Mouse (Mus musculus): ENCODE results near the gene Fsip1. TPM values are rescaled to one million over a fixed set of nuclear protein-coding genes. Genes with fewer than 3 reads are reported as not detected.

Gene Fsip1
- polyA plus RNA-seq, 1 experiment from 2014 or later, result not detected

DNA sequence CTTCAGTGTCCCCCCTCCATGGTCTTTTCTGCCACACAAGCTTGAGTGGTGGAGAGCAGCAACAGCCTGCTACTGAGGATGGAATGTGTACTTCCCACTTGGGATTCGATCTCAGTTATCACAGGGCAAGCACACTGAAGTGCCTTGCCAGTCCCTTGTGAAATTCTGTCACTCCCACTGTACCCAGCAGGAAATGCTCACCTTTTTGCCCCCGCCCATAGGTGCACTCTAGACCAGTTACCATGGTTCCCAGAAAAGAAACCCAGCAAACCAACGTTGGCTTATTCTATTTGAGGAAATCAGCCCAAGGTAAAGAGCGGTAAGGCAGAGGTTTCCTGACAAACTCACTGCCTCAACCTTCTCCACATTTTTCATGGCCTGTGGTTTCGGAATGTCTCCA is 47.1 kb downstream of the Fsip1 start:
- Histone ChIP-seq H3K27ac (ENCODE audit: poor library complexity, severe bottlenecking) (no peak overlapping the region), H3K4me3 (no peak overlapping the region), H3K9ac (no peak overlapping the region), H3K4me2 (no peak overlapping the region), H3K36me3 (no peaks in the 10 kb centered on the region), H3K9me3 (replicated peaks) (no peaks in the 10 kb centered on the region), H3K27me3 (replicated peaks) (peaks cover 43% of the 10 kb centered on the region), H3K4me1 (replicated peaks) (0 out of 2 replicates have a peak, but pooled peaks cover 6% of the 10 kb centered on the region)
- ATAC-seq (ENCODE audit: insufficient number of reproducible peaks, low FRiP score), result no peak
- 59% methylated on average over 5 of the region's 5 CpGs for WGBS

DNA sequence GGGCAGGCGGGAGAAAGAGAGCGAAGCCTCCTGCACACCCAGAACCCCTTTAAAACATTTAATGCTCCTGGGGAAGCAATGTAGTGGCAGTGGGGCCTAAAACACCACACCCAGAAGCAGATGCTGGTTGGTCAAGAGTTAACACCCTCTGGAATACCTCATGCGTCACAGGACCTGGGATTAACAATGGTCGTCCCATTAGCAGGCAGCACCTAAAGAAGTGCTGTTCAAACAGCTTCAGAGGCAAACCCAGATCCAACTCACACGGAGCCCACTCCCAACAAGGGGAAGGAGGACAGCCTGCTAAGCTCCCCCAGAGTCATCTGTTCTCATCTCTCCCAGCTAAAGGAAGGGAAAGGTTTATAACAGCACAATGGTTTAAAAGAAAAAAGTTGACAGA is 48.1 kb downstream of the Fsip1 start:
- Histone ChIP-seq H3K9ac (no peak overlapping the region), H3K4me2 (no peak overlapping the region), H3K4me3 (no peak overlapping the region), H3K9me3 (replicated peaks) (no peaks in the 10 kb centered on the region), H3K27me3 (replicated peaks) (peaks cover 43% of the 10 kb centered on the region), H3K4me1 (replicated peaks) (peaks cover 12% of the 10 kb centered on the region), H3K27ac (ENCODE audit: poor library complexity, severe bottlenecking) (no peak overlapping the region), H3K36me3 (no peaks in the 10 kb centered on the region)
- no peak for ATAC-seq (ENCODE audit: insufficient number of reproducible peaks, low FRiP score)
- 49% methylated on average over 5 of the region's 5 CpGs for WGBS

DNA sequence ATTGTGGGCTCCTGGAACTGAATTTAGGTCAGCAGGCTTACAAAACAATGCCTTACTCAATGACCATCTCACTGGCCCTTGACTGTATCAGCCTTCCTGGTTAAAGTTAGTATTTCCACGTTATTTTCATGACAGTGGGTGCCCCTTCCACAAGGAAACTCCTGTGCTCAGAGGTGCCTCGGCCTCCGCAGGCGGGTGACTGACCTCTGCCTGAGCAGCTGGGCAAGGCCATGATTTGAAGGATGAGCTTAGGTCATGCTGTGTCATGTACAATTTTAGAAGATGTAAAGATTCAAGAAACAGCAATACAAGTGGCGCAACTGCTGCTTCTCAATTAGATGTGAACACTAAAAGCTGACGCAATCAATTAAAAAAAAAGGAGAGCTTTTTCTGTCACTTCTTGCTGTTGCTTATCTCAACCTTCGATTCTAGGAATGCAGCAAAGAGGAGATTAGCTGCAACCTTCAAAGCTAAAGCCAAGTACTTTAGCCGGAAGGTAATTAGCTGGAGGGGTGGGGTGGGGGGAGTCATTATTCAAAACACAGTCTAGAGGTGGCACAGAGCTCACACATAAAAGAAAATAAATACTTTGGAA is 50.7 kb downstream of the Fsip1 start:
- H3K4me3 ChIP-seq, result no peak overlapping the region
- 31% methylated on average over 8 of the region's 8 CpGs for WGBS
- H3K27me3 ChIP-seq (replicated peaks), result peaks cover 50% of the 10 kb centered on the region
- no peaks in the 10 kb centered on the region for H3K36me3 ChIP-seq
- no peak overlapping the region for H3K27ac ChIP-seq (ENCODE audit: poor library complexity, severe bottlenecking)
- H3K4me2 ChIP-seq, result no peak overlapping the region
- H3K9me3 ChIP-seq (replicated peaks), result no peaks in the 10 kb centered on the region
- ATAC-seq (ENCODE audit: insufficient number of reproducible peaks, low FRiP score), result no peak
- H3K9ac ChIP-seq, result no peak overlapping the region
- H3K4me1 ChIP-seq (replicated peaks), result peaks cover 15% of the 10 kb centered on the region

DNA sequence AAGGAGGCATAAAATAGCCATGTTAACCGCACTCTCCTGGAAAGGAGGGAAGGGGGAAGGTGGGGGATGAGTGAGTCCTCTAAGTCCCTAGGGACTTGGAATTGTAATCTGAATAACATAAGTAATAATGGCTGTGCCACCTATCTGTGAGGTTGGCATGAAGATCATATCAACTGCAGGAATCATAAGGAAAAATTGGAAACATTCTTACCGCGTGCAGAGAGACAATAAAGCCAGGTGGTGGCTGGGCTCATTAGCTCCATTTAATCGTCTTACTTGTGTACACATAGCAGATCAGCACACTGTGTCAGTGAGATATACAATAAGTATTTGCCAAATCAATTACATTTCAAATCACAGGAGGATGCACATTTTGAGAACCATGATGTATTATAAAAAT is 52.1 kb downstream of the Fsip1 start:
- no peak for ATAC-seq (ENCODE audit: insufficient number of reproducible peaks, low FRiP score)
- H3K36me3 ChIP-seq, result no peaks in the 10 kb centered on the region
- peaks cover 15% of the 10 kb centered on the region for H3K4me1 ChIP-seq (replicated peaks)
- no peaks in the 10 kb centered on the region for H3K9me3 ChIP-seq (replicated peaks)
- WGBS, result 86% methylated on average over 4 of the region's 4 CpGs
- H3K27ac ChIP-seq (ENCODE audit: poor library complexity, severe bottlenecking), result no peak overlapping the region
- no peak overlapping the region for H3K9ac ChIP-seq
- H3K27me3 ChIP-seq (replicated peaks), result peaks cover 45% of the 10 kb centered on the region
- H3K4me2 ChIP-seq, result no peak overlapping the region
- H3K4me3 ChIP-seq, result no peak overlapping the region

DNA sequence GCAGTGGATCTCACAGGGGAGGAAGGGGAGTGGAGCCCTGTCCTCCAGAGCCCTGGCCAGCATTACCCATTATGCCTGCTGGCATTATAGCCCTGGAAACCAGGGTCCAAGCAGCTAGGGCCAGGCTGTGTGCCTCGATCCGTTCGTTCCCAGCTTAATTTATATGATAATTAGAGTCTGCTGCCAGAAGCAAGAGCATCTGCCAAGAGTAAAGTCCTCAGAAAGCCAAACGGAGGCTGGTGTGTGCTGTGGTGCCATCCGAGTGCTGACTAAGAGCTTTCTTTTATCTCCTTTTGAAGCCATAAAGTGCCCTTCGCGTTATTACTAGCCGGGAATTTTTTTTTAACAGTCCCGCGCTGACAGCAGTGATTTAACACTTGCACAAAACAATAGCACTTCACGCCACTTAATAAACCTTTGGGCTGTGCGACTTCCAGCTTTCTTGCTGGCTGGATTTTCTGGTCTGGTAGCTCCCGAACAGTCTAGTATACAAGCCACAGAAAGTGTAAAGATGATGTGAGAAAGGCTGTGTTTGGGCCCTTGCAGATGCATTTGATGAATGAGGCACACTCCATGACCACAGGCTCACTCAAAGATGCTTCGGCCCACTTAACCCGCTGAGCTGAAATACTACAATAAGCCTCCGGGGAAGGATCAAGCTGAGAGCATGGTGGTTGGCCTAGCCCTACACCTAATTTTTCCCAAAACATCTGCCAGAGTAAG is 52.9 kb downstream of the Fsip1 start:
- H3K36me3 ChIP-seq, result no peaks in the 10 kb centered on the region
- WGBS, result 24% methylated on average over 16 of the region's 16 CpGs
- peaks cover 15% of the 10 kb centered on the region for H3K4me1 ChIP-seq (replicated peaks)
- peak overlapping the region; percentile 44 for H3K4me2 ChIP-seq
- H3K9me3 ChIP-seq (replicated peaks), result 0 out of 2 replicates have a peak, but pooled peaks cover 2% of the 10 kb centered on the region
- H3K27ac ChIP-seq (ENCODE audit: poor library complexity, severe bottlenecking), result no peak overlapping the region
- H3K27me3 ChIP-seq (replicated peaks), result peaks cover 39% of the 10 kb centered on the region
- no peak overlapping the region for H3K4me3 ChIP-seq
- no peak for ATAC-seq (ENCODE audit: insufficient number of reproducible peaks, low FRiP score)
- no peak overlapping the region for H3K9ac ChIP-seq

DNA sequence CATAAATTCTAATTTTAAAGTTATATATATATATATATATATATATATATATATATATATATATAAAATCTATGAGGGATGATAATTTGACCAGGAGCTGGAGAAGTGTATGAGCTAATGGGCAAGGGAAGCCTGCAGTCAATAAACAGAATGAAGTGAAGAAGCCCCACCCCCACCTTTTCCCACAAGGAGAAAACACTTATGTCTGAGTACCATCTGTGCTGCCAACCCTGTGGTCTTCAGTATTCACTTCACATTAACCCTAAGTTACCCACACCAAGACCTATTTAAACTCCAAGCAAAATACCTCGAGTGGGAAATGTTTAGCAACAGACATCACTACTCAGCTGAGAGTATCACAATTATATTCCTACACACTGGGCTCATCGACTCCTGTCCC is 53.8 kb downstream of the Fsip1 start:
- ATAC-seq (ENCODE audit: insufficient number of reproducible peaks, low FRiP score), result no peak
- H3K9ac ChIP-seq, result no peak overlapping the region

DNA sequence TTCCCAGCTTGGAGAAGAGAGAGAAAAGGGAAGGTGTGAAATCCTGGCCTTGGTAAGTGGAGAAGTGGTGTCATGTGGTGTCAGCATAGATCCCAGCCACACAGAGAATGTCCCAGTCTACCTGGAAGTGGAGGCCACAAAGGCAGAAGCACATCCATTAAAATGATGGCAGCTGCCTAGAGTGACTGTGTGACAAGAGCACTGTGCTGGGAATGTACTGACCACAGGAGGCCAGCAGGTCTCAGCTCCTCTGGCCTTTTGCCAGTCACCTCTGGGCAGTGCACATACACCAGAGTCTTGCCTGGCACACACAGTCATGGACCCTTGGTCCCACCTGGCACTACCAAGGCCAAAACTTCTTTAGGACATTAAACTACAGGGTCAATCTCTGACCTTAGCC is 54.8 kb downstream of the Fsip1 start:
- H3K27me3 ChIP-seq (replicated peaks), result peaks cover 31% of the 10 kb centered on the region

More for the DNA sequence above, 53.8 kb downstream of the Fsip1 start:
- Histone ChIP-seq H3K27me3 (replicated peaks) (peaks cover 38% of the 10 kb centered on the region), H3K36me3 (no peaks in the 10 kb centered on the region), H3K9me3 (replicated peaks) (0 out of 2 replicates have a peak, but pooled peaks cover 3% of the 10 kb centered on the region), H3K4me2 (no peak overlapping the region), H3K4me3 (no peak overlapping the region), H3K27ac (ENCODE audit: poor library complexity, severe bottlenecking) (no peak overlapping the region), H3K4me1 (replicated peaks) (peaks cover 15% of the 10 kb centered on the region)
- WGBS, result 70% methylated on average over 2 of the region's 2 CpGs

DNA sequence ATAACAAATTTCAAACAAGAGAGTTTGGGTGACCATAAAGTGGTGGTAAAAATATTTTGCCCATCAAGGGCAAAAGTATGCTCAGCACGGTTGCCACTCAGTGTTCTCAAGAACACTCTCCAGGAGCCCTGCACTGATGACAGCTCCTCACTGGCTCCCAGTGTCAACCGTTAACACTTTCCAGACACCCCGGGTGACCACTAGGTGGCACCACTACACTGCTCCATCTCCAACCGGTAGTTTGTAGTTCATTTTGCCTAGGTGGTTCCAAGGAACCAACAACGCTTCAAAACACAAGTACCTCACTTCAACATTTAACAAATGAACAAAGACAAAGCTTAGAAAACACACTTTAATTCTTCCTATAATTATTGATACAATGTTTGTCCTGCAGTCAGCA is 56.9 kb downstream of the Fsip1 start:
- peaks cover 18% of the 10 kb centered on the region for H3K27me3 ChIP-seq (replicated peaks)
- peaks cover 9% of the 10 kb centered on the region for H3K4me1 ChIP-seq (replicated peaks)
- no peak overlapping the region for H3K27ac ChIP-seq (ENCODE audit: poor library complexity, severe bottlenecking)
- 9% methylated on average over 5 of the region's 5 CpGs for WGBS
- no peaks in the 10 kb centered on the region for H3K36me3 ChIP-seq
- 0 out of 2 replicates have a peak, but pooled peaks cover 3% of the 10 kb centered on the region for H3K9me3 ChIP-seq (replicated peaks)
- ATAC-seq (ENCODE audit: insufficient number of reproducible peaks, low FRiP score), result no peak
- H3K4me3 ChIP-seq, result no peak overlapping the region
- H3K9ac ChIP-seq, result no peak overlapping the region
- no peak overlapping the region for H3K4me2 ChIP-seq

More for the DNA sequence above, 54.8 kb downstream of the Fsip1 start:
- H3K27ac ChIP-seq (ENCODE audit: poor library complexity, severe bottlenecking), result no peak overlapping the region
- 0 out of 2 replicates have a peak, but pooled peaks cover 3% of the 10 kb centered on the region for H3K9me3 ChIP-seq (replicated peaks)
- no peak overlapping the region for H3K4me2 ChIP-seq
- no peak overlapping the region for H3K9ac ChIP-seq
- no peak overlapping the region for H3K4me3 ChIP-seq
- no peak for ATAC-seq (ENCODE audit: insufficient number of reproducible peaks, low FRiP score)
- peaks cover 15% of the 10 kb centered on the region for H3K4me1 ChIP-seq (replicated peaks)
- no peaks in the 10 kb centered on the region for H3K36me3 ChIP-seq

DNA sequence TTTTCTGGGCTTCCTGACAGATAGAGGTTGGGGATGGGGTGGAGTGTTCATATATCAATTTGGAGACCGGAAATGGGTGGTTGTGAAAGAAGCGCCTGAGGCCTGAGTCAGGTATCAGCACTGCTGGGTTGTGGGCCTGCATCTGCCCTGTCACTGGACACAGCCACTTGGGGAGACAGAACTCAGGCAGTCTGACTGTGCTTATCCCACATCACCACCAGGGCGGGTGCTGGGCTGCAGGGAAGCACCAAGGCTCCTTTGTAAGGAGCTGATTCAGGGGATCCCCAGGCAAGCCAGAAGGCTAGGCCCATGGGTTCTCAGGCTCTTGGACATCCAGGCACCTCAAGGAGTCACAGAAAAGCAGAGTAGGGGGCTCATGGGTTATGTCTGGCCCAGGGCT is 59.8 kb downstream of the Fsip1 start:
- no peak overlapping the region for H3K9ac ChIP-seq
- H3K9me3 ChIP-seq (replicated peaks), result 0 out of 2 replicates have a peak, but pooled peaks cover 3% of the 10 kb centered on the region
- no peak overlapping the region for H3K4me3 ChIP-seq
- no peak overlapping the region for H3K27ac ChIP-seq (ENCODE audit: poor library complexity, severe bottlenecking)
- no peaks in the 10 kb centered on the region for H3K4me1 ChIP-seq (replicated peaks)
- H3K4me2 ChIP-seq, result no peak overlapping the region
- no peaks in the 10 kb centered on the region for H3K36me3 ChIP-seq
- WGBS, result 71% methylated on average over 3 of the region's 3 CpGs
- H3K27me3 ChIP-seq (replicated peaks), result peaks cover 12% of the 10 kb centered on the region
- no peak for ATAC-seq (ENCODE audit: insufficient number of reproducible peaks, low FRiP score)

DNA sequence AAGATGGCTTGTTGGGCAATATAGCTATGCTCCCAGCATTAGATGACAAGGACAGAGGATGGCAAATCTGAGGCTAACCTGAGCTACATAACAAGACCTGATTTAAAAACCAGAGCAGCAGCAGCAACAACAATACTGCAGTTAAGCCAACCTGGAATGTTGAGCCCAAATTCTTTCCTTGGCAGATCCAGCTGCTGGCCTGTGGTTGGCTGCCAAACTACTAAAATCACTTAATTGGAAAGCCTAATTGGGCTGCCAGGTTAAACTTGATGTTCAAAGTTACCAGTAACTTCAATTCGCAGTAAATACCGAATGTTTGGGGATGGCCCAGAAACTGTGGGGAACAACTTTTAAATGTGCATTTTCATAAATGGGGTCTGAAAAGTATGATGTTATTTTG is 74.6 kb downstream of the Fsip1 start:
- ATAC-seq (ENCODE audit: insufficient number of reproducible peaks, low FRiP score), result no peak
- no peaks in the 10 kb centered on the region for H3K36me3 ChIP-seq
- no peak overlapping the region for H3K9ac ChIP-seq
- H3K27me3 ChIP-seq (replicated peaks), result no peaks in the 10 kb centered on the region
- no peak overlapping the region for H3K4me2 ChIP-seq
- no peak overlapping the region for H3K27ac ChIP-seq (ENCODE audit: poor library complexity, severe bottlenecking)
- H3K4me3 ChIP-seq, result no peak overlapping the region
- H3K9me3 ChIP-seq (replicated peaks), result no peaks in the 10 kb centered on the region
- WGBS, result 84% methylated on average over 2 of the region's 2 CpGs
- H3K4me1 ChIP-seq (replicated peaks), result 0 out of 2 replicates have a peak, but pooled peaks cover 3% of the 10 kb centered on the region

DNA sequence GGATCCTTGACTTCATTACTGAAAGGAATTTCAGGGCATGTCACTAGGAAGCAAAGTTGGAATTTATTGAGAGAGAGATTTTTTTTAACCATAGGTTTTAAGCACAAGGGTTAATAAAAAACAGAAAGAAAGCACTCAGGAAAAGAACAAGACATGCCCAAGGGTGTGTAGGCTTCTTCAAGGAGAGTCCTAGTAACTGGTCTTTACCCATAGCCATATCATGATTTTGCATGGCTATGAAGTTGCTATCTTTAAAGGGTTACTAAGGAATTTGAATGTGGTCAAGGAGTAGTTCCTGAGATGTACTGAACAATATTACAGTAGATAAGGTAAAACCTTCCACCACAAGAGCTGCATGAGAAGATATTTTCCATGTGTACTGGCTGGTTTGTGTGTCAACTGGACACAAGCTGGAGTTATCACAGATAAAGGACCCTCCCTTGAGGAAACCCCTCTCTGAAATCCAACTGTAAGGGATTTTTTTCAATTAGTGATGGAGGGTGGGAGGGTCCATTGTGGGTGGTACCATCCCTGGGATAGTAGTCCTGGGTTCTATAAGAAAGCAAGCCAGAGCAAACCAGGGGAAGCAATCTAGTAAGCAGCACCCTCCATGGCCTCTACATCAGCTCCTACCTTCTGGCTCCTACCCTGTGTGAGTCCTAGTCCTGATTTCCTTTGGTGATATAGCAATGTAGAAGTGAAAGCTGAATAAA is 76.7 kb downstream of the Fsip1 start:
- 0 out of 2 replicates have a peak, but pooled peaks cover 3% of the 10 kb centered on the region for H3K4me1 ChIP-seq (replicated peaks)
- H3K4me3 ChIP-seq, result peak overlapping the region; percentile 39
- no peak for ATAC-seq (ENCODE audit: insufficient number of reproducible peaks, low FRiP score)
- peak overlapping the region; percentile 66 for H3K27ac ChIP-seq (ENCODE audit: poor library complexity, severe bottlenecking)
- no peaks in the 10 kb centered on the region for H3K36me3 ChIP-seq
- peak overlapping the region; percentile 66 for H3K4me2 ChIP-seq
- no peaks in the 10 kb centered on the region for H3K27me3 ChIP-seq (replicated peaks)
- no peaks in the 10 kb centered on the region for H3K9me3 ChIP-seq (replicated peaks)
- H3K9ac ChIP-seq, result no peak overlapping the region

Measured in heart, embryonic 12.5 days (tissue).